Mouse (Mus musculus): Measurements from ENCODE around the gene Slc46a2.

The Slc46a2 gene

GRCm38 (mm10) chr4:59859693-59860425, 55.0 kb downstream of the Slc46a2 start:
- DNase-seq (ENCODE audit: low read depth in 1 of 2, low spot score in 2 of 2) = no peak

Measured in monocyte, adult 2 months (primary cell).